Mouse (Mus musculus) embryonic facial prominence, embryonic 12.5 days (tissue): ENCODE data around the gene Patl1. TPM values are rescaled to one million over a fixed set of nuclear protein-coding genes. Genes with fewer than 3 reads are reported as not detected.
A peak's percentile ranks its signal among the peaks of the same experiment; 100 is the strongest.

Experiments used
- microRNA-seq: library from miRNA; unstranded; fragments of <30 nt; microRNA quantifications from one replicate; pipeline ENCODE4, GENCODE M21; 2017
- polyA plus RNA-seq: library from polyadenylated mRNA; unstranded; fragments of >200 nt; fragmentation: Nextera tagmentation; extraction: Ambion mirVana; gene quantifications from 2 replicates; pipeline ENCODE4 v1.2.1, GENCODE M21; 2016

The Patl1 gene
- polyA plus RNA-seq, 1 experiment from 2014 or later: 20.6 TPM

Small RNA genes lying within 50 kb of the gene (microRNA-seq; reads per million reads assigned to microRNA genes)
- 7.1 reads per million, percentile 23 among the genes with 10 or more reads in this experiment for gene Mir6994

Other genes starting within 250 kb of the Patl1 start
- gene Oosp1, start 221.2 kb upstream of the Patl1 start, polyA plus RNA-seq: not detected in 2 replicates
- not detected in 2 replicates for gene Oosp3, start 215.3 kb upstream of the Patl1 start, polyA plus RNA-seq
- not detected in 2 replicates for gene Gif, start 164.8 kb upstream of the Patl1 start, polyA plus RNA-seq
- 45.6 and 48.1 TPM in 2 replicates for gene Mrpl16, start 142.0 kb upstream of the Patl1 start, polyA plus RNA-seq
- 8.4 and 9.0 TPM in 2 replicates for gene Stx3, start 93.0 kb upstream of the Patl1 start, polyA plus RNA-seq
- gene Olfr1417, start 73.2 kb upstream of the Patl1 start, polyA plus RNA-seq: not detected in 2 replicates
- not detected in 2 replicates for gene Olfr1418, start 51.3 kb upstream of the Patl1 start, polyA plus RNA-seq
- gene Olfr1419, start 37.3 kb upstream of the Patl1 start, polyA plus RNA-seq: not detected in 2 replicates
- 0.14 and 0.15 TPM in 2 replicates for gene Olfr1420, start 25.8 kb upstream of the Patl1 start, polyA plus RNA-seq
- 5.6 and 6.0 TPM in 2 replicates for gene Osbp, start 53.5 kb downstream of the Patl1 start, polyA plus RNA-seq
- not detected in 2 replicates for gene Olfr1423, start 128.9 kb downstream of the Patl1 start, polyA plus RNA-seq
- gene Olfr1424, start 150.3 kb downstream of the Patl1 start, polyA plus RNA-seq: not detected in 2 replicates
- gene Olfr1425, start 165.3 kb downstream of the Patl1 start, polyA plus RNA-seq: not detected in 2 replicates
- not detected in 2 replicates for gene Olfr1426, start 179.6 kb downstream of the Patl1 start, polyA plus RNA-seq
- gene Olfr1427, start 190.9 kb downstream of the Patl1 start, polyA plus RNA-seq: not detected in 2 replicates
- not detected in 2 replicates for gene Olfr1428, start 203.5 kb downstream of the Patl1 start, polyA plus RNA-seq
- not detected in 2 replicates for gene Olfr76, start 210.8 kb downstream of the Patl1 start, polyA plus RNA-seq